Mouse (Mus musculus): ENCODE measurements around the gene Csnk1e.
A peak's percentile ranks its signal among the peaks of the same experiment; 100 is the strongest.

Gene Csnk1e

GRCm38 (mm10) chr15:79399231-79400052 is 55.9 kb downstream of the Csnk1e start:
- no peak for DNase-seq (ENCODE audit: extremely low read depth, insufficient read length, low spot score)

DNA sequence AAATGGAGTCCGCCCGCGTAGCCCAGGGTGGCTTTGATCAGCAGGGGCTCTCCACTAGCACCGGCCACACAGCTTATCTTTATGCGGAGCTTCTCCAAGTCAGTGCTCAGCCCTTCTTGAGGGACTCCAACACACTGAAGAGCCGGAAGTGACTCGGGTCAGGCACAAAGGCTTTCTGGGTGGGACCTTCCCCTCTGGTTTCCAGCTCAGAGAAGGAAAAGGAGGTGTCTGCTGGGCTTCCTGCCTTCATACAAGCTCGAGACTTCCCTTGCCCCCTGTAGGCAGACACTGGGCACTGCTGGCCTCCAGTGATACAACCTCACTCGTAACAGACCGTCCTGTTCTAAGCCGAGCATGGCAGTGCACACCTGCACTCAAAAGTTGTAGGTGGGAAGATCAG is 58.6 kb downstream of the Csnk1e start:
- DNase-seq (ENCODE audit: extremely low read depth, insufficient read length, low spot score), result no peak

DNA sequence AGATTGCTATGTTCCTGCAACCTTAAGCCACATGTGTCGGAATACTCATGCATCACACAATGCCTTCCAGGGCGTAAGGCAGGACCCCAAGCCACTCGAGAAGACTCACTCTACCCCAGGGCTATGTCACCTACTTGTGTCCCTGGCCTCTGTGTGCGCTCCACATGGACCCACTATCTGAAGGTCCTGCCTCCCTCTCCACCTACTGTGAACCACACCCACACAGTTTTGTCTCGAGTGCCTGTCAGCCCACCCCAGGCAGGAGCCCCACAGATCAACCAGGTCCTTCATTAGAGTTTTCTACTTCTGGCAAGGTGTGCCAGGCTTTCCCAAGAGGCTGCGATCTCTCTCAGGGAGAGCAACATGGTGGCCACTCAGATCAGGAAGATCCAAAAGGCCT is 60.1 kb downstream of the Csnk1e start:
- DNase-seq (ENCODE audit: extremely low read depth, insufficient read length, low spot score), result no peak

GRCm38 (mm10) chr15:79394842-79395241 is 60.5 kb downstream of the Csnk1e start:
- DNase-seq (ENCODE audit: extremely low read depth, insufficient read length, low spot score), result no peak

DNA sequence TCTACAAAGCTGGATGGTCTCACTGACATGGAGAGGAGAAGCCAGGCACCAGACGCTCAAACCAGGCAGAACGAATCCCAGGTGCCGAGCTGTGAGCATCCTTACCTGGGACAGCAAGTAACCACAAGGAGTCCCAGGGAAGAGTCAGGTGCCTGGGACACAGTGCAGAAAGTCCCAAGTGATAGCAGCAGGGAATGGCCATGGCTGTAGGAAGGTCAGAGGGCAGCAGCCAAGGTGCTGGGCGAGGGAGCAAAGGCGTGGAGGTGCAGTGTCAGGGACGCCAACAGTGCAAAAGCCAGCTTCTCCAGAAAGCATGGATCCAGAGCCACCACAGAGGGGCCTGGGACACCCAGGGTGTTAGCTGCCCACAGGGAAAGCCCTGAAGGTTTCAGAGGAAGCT is 62.3 kb downstream of the Csnk1e start:
- no peak for DNase-seq (ENCODE audit: extremely low read depth, insufficient read length, low spot score)

- DNase-seq (ENCODE audit: extremely low read depth, insufficient read length, low spot score), result no peak
Measured at GRCm38 (mm10) chr15:79392527-79392926, 62.8 kb downstream of the Csnk1e start.

DNA sequence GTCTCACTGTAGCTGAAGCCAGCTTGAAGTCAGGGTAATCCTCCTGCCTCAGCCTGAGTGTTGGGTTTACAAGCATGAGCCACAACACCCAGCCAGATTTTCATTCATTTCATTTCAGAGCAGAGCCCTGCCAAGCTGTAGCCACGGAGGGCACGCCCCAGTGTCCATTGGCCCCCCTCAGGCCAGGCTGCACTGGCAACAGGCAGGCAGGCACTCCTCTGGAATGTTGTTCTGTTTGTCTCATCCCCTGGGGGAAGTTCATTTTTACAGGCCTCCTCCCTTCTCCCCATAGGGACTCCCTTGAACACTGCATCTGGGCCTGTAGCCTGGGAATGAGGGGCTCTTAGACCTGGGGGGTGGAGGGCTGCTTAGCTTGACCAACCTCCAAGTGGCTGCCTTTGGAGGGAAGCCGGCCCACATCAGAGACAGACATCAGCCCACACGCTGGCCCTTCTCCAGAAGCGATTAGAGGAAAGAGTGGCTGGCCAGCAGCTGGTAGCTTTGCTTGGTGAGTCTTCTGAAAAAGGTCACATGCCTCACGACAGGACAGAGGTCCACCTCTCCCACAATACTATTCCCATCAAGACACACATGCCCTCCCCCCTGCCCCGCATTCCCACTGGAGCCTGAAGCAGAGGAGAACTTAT is 63.8 kb downstream of the Csnk1e start:
- peak; percentile 90 for DNase-seq (ENCODE audit: extremely low read depth, insufficient read length, low spot score)

GRCm38 (mm10) chr15:79390434-79390833 is 64.9 kb downstream of the Csnk1e start:
- peak; percentile 82 for DNase-seq (ENCODE audit: extremely low read depth, insufficient read length, low spot score)

DNA sequence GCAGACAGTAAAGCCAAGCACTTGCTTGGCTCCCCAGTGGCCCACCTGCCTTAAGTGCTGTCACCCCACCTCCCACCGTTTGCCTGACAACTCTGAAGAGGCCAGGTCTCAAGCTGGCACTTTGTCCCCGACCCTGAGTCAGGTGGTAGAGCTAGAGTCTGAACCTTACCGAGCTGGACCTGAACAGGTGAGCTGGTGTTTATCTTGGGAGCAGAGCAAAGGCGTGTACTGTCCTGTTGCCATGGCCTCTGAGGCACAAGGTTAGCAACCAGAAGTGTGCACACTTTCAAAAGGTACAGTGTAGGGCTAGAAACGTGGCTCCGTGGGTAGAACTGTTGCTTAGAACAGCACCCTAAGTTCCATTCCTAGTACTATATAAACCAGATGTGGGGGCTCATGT is 67.2 kb downstream of the Csnk1e start:
- no peak for DNase-seq (ENCODE audit: extremely low read depth, insufficient read length, low spot score)

GRCm38 (mm10) chr15:79387611-79388010 is 67.8 kb downstream of the Csnk1e start:
- no peak for DNase-seq (ENCODE audit: extremely low read depth, insufficient read length, low spot score)

- no peak for DNase-seq (ENCODE audit: extremely low read depth, insufficient read length, low spot score)
Measured at GRCm38 (mm10) chr15:79387081-79387480, 68.3 kb downstream of the Csnk1e start.

GRCm38 (mm10) chr15:79381644-79382043 is 73.7 kb downstream of the Csnk1e start:
- no peak for DNase-seq (ENCODE audit: extremely low read depth, insufficient read length, low spot score)

GRCm38 (mm10) chr15:79380468-79381444 is 74.6 kb downstream of the Csnk1e start:
- DNase-seq (ENCODE audit: extremely low read depth, insufficient read length, low spot score), result no peak

GRCm38 (mm10) chr15:79379658-79380057 is 75.7 kb downstream of the Csnk1e start:
- no peak for DNase-seq (ENCODE audit: extremely low read depth, insufficient read length, low spot score)

DNA sequence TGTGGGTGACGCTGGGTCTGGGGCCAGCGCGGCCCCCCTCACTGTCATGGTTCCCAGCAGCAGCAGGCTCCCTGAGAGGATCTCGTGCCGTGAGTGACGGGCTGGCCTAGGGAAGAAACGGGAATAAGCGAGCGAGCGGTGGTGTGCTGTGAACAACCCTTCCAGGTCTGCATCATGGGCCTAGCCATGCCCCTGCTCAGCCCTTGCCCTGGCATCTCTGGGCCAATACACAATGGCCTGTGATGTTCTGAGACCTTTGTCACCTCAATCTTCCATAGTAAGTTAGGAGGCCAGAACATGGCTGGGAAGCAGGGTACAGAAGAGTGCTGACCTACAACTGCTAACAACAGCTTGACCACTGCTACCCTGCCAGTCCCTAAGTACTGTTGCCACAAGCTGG is 76.8 kb downstream of the Csnk1e start:
- no peak for DNase-seq (ENCODE audit: extremely low read depth, insufficient read length, low spot score)

- peak; percentile 56 for DNase-seq (ENCODE audit: extremely low read depth, insufficient read length, low spot score)
Measured at GRCm38 (mm10) chr15:79377681-79378080, 77.7 kb downstream of the Csnk1e start.

DNA sequence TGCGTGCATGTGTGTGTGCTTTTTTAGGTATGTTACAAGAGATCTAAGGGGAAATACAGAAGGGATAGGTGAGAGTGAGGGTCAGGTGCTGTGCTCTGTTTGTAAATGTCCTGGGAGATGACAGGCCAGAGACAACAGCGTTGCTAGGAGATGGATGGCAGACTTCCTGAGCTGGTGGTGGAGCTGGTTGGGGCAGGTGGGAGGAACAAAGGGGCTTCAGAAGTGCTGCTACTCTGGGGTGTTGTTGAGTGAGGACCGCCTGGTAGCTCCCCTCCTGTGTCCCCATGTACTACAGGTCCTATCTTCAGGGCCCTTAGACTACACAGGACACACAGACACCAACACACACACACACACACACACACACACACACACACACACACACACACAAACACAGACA is 80.6 kb downstream of the Csnk1e start:
- DNase-seq (ENCODE audit: extremely low read depth, insufficient read length, low spot score), result no peak

GRCm38 (mm10) chr15:79370281-79370843 is 85.0 kb downstream of the Csnk1e start:
- no peak for DNase-seq (ENCODE audit: extremely low read depth, insufficient read length, low spot score)

DNA sequence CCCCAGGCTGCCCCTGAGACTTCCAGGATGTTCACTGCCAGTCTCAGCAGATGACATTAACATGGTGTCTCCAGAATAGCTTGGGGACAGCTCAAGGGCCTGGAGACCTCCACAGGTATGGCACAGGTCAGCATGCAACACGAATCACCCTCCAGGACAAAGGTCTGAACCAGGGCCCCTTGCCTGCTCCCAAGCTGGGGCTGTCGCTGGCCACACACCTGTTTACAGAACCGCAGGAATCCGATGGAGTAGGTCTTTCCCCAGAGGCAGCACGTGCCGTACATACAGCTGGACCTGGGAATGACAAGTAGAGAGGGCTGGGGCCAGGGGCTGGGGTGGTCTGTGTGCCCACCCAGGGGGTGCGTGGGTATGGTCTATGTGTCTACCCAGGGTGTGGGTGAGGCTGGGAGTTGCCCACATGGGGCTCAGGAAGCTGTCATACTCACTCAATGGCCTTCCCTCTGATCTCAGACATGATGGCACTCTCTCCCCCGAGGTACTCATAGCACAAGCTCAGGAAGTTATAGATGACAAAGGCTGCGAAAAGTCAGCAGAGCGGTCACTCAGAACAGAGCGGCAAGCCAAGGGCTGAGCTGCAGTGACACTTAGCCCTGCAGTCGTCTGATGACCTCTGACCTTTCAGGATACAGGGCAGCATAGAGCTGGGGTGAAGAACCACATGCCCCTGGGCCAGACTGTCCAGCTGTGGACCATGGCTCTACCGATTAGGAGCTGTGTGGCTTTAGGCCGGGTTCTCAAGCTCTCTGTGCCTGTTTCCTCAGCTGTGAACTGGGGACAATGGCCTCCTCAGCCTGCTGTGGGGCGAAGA is 85.7 kb downstream of the Csnk1e start:
- no peak for DNase-seq (ENCODE audit: extremely low read depth, insufficient read length, low spot score)

All from 3134 (cell line).